Mouse (Mus musculus) heart, adult 2 months (tissue): ENCODE measurements around the gene Apaf1.

ENCODE experiments used
- CTCF ChIP-seq: fragments of 200-600 bp; IDR thresholded peaks from 2 replicates; pipeline ENCODE4 v1.8.1; 2022; ENCODE audit warnings: antibody characterized with exemption, mild to moderate bottlenecking, moderate library complexity
- EP300 ChIP-seq: fragments of 200-500 bp; IDR thresholded peaks from 2 replicates; pipeline ENCODE4 v1.6.1; 2011; ENCODE audit warnings: low read depth, low read length, control low read depth; ENCODE audit not compliant: insufficient read depth
- POLR2A ChIP-seq: fragments of 200-500 bp; IDR thresholded peaks from 2 replicates; pipeline ENCODE4 v1.6.1; 2011; ENCODE audit warnings: mild to moderate bottlenecking, low read depth, low read length, control low read depth; ENCODE audit not compliant: insufficient read depth

DNA sequence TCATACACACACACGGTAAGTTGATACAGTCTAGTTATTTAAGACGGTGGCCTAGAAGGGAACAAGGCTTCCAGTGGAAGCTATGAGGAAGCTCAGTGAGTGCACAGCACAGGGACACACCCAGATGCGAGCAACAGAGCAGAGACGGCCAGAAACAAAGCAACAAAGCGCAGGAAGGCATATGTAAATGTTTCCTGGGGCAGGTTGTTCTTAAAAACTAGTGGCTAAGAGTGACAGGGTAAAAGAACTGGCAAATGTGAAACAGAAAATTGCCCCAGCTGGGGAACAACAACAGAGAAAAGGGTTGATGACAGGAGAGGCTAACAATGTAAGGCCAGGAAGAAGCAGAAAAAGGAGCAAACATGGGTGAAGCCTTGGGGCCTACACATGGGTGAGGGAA lies 54.6 kb downstream of the Apaf1 start:
- TF ChIP-seq CTCF (no peak), POLR2A (no peak), EP300 (no peak)
